Mouse (Mus musculus) retina, embryonic 14.5 days (tissue): ENCODE results near the gene Hoxa3.

Experiments used
- DNase-seq: peaks from one replicate; pipeline ENCODE4 v3.0.0-alpha.2; 2015; ENCODE audit warnings: low spot score

Hoxa3 gene

GRCm38 (mm10) chr6:52167736-52168161, 45.4 kb downstream of the Hoxa3 start:
- DNase-seq: no peak

- no peak for DNase-seq
These were observed 46.0 kb downstream of the Hoxa3 start for GRCm38 (mm10) chr6:52167176-52167575.

DNA sequence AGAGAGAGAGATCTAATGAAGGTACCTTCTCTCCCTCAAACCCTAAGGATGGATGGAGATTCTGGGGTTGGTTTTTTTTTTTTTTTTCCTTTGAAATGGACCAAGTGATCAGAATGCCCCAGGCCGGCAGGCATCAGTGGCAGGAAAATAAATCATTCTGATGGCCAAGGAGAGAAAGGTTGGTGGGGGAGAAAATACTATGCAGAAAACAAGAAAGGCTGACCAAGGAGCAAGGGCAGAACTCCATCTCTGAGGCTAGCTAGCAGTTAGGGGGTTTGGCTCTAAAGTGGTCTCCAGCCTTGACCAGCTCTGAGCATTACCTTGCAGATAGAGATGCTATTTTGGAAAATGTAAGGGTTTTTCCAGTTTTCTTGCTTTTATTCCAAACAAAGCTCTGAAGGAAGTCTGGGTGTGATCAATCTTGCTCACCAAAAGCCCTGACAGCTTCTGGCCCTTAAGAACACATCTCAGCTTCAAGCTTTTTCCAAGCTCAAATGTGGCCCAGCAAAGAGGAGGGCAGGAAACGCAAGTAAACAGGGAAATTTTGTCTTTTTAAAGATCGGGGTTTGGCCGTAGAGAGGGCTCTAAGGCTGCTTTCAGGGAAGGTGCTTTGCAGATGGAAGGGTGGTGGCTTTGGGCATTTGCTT, 46.6 kb downstream of the Hoxa3 start:
- DNase-seq: no peak

DNA sequence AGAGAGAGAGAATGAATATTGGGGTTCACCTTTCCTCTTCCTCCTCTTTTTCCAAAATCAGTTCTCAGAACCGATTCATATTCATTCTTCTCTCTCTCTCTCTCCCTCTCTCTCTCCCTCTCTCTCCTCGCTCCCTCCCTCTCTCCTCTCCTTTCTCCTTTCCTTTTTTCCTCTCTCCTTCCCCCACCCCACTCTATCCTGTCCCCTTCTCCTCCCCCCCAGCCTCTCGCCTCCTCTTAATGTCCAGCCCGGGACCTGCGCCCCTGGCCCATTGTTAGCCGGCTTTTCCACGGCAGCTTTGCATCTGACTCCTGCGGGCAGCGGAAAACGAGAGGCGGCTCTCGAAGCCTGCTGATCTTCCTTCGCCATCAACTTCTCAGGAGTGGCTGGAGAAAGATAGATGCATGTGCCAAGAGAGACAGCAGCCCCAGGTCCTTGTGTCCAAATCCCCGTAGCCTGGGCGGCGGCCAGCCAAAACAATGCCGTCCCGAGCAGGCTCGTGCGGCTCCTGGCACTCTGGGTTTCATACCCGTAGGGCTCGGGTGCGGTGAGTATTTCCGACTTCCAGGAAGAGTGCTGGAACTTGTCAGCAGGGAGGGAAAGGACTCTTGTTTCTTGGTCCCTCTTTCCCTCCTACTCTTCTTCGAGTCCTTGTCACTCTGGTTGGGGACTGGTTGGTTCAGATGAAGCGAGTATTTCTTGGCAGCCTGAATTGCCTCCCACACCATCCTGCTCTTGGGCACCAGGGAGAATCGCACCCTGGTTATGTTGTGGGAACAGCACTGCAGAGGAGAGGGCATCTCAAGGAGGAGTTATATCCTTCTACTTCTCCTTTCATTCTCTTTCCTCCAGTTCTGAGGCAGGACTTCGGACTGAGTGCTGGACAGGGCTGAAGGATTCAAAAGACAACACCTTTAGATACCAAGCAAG, 47.4 kb downstream of the Hoxa3 start:
- DNase-seq: no peak

DNA sequence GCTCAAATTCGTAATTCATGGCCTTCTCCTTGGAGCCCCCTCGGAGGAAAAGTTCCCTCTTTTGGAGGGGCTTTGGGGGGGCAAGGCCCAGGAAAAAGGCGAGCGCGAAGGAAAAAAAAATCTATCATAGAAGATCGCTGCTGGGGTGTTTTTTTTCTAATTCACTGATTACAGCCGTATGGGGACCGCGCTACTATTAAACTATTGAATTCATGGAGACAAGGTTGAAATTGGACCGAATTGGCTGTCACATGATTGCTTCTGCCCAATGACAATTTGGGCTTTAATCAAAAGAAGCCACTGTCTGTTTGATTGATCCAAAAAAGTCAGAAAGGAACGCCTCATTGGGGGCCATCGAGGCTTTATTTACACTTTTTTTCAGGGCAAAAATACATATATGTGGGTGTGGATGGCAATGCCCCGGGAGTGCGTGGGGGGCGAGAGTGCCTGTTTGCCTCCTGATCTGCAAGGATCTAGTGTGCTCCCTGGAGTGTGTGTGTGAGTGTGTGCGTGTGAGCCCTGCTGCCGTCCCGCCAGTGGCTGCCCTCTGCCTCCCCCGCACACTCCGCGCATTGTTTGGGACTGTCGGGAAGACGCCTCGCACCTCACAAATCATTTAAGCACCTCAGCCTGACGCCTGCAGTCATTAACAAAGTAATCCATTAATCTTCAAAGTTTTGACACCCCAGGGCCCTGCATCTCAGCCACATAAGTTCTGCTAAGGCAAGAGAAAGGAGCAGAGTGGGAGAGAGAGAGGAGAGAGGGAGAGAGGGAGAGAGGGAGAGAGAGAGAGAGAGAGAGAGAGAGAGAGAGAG, 48.3 kb downstream of the Hoxa3 start, which contains the start of gene Hoxa2:
TSS of gene Hoxa2 (minus strand) at position 206 of the 815 bp plus-strand sequence.
- DNase-seq: peak; percentile 15

DNA sequence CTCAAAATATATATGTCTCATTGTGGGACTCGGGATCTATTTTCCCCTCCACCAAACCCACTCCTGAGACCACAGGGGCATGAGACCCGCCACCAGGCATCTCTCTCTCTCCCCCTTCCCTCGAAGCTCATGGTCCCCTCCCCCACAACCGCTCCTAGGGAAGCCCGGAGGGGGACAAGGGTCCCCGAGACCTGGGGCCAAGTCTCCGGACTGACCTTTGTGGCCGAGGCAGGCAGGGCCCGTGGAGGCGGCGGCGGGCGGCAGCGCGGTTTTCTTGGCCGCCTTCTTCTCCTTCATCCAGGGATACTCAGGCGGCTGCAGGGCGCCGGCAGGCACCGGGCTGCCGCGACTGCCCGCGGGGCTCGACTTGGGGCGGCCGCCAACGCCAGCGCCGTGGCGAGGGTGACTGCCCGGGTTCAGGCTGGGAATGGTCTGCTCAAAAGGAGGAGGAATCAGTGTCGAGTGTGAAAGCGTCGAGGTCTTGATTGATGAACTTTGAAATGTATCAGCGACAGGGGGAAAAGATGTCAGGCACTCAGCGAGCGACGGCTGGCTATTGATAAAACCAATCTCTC, 49.0 kb downstream of the Hoxa3 start:
- peak; percentile 44 for DNase-seq

DNA sequence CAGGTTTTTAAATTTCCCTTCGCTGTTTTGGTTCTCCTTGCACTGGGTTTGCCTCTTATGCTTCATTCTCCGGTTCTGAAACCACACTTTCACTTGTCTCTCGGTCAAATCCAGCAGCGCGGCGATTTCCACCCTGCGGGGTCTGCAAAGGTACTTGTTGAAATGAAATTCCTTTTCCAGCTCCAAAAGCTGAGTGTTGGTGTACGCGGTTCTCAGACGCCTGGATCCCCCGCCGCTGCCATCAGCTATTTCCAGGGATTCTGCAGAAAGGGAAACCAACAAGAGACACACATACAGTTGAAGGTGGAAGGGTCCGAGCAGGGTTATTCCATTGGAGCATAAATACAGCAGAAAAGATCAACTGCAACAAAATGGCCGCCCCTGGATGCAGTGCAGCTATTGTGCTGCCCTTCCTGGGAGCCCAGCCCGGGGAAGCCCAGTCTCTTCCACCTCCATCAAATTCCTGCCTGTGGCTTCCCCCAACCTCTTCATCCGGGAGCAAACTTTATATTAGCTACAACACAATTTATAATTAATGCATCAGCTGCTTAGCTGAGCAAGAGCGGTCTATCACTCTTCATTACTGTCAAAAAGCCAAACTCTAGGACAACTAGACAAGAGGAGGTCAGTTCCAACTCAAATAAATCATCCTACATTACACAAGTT, 49.6 kb downstream of the Hoxa3 start:
- DNase-seq: peak; percentile 45

- DNase-seq: peak; percentile 52
These were observed 50.3 kb downstream of the Hoxa3 start for GRCm38 (mm10) chr6:52162611-52163365.

GRCm38 (mm10) chr6:52162093-52162380, 51.1 kb downstream of the Hoxa3 start:
- DNase-seq: no peak

GRCm38 (mm10) chr6:52161336-52162092, 51.6 kb downstream of the Hoxa3 start:
- peak; percentile 46 for DNase-seq

DNA sequence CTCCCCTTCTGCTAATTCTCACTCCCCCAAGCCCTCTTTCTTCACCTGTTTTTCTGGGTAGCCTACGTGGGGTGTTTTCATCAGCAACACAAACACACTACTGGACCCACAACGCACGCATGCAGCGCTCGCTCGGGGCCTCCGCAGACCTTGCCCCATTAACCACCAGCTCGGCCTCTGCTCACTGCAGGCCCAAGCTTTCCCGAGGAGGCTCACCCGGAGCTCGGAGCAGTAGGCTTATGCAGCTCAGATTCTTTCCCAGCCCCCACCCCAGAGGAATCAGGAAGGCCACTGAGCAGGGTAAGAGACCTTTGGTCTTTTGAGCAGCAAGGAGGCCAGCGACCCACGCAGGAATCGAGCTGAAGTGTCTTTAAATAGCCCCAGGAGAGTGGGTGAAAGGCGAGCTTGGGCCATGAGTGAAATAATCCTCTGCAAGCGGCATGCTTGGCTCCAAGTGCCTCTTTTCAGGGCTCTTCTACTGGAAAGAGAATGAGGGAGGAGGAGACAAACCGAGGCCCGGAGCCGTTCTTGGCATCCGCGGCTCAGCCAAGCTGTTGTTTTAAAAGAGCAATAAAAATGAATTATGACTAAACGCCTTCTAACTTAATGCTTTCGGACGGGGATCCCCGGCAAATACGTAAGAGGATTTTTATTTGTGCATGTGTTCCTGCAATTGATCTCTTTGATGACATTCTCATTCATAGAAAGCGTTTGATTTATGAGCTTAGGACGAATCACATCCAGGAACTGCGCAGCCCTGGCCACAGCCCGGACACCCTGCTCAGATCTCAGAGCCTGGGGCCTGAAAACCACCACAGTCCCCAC, 52.4 kb downstream of the Hoxa3 start:
- DNase-seq: peak; percentile 38

DNA sequence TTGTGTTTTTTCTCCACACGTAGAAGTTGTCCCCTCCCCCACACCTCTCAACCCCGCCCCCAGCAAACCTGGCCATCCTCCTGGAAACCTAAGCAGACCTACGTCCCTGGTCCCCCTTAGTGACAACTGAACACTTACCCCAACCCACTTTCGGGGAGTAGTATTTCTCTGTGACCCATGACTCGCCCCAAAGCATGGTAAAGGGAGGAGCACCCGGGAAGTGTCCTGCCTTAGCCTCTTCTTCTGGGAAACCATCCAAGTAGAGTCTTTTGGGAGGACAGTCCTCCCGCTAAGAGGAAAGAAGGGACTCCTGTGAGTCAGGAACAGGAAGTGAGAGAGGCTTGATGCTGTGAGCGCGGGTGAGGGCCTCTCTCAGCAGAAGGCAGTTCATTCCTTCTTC, 53.2 kb downstream of the Hoxa3 start:
- DNase-seq: peak; percentile 10

DNA sequence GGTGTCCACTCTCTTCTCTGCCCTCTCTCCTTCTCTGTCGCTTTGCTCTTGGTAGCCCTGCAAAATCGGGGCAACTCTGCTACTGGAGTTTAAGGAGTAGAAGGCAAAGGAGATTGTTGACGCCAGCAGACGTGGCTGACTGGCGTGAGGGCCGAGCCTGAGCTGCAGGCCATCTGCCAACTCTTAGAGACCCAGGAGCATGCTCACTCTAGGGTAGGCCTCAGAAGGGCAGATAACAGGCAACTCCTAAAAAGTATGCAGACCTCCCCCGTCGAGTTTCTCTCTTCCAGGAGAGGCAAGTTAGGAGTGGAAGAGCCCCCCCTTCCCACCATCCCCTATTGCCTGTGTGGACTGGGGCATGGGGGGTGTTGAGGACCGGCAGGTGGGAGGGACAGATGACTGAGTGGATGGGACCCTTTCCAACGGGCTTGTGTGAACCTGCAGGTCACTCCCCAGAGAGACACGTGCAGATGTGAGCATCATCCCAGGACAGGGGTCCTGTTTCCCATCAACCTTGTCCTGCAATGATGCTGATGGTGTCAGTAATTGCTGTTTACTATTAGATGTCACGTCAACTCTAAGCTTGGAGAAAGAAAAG, 53.9 kb downstream of the Hoxa3 start:
- DNase-seq: peak; percentile 15

GRCm38 (mm10) chr6:52158276-52159051, 54.7 kb downstream of the Hoxa3 start, which contains the start of gene Hoxa1:
Gene Hoxa1, minus strand, starts transcription at chr6:52158317.
- peak; percentile 77 for DNase-seq

DNA sequence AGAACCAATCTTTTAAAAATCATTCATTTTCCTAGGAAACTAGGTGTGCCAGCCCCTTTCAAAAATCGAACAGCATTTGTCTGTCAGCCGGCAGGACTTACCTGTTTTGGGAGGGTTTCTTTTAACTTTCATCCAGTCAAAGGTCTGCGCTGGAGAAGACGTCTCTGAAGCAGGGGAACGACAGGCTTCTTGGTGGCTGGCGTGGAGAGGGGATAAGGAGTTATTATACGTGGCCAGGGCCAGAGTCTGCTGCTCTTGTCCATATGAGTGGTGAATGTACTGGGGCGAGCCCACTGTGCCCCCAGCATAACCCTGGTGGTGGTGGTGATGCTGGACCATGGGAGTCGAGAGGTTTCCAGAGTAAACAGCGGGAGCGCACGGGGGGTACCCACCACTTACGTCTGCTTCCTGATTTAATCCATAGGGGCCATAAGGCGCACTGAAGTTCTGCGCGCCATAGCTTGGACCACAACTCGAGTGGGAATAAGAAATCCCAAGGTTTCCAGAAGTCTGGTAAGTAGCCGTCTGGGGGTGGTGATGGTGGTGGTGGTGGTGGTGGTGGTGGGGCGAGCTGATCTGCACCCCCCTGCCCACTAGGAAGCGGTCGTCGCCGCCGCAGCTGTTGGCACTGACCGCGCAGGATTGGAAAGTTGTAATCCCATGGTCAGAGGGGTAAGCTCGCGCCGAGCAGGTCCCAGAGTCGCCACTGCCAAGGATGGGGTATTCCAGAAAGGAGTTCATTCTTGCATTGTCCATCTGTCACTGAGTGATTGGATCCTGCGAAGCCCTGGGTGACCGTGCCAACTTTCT, 55.5 kb downstream of the Hoxa3 start:
- peak; percentile 2 for DNase-seq

GRCm38 (mm10) chr6:52156551-52157200, 56.5 kb downstream of the Hoxa3 start:
- DNase-seq: peak; percentile 3
